Mouse (Mus musculus) stomach, embryonic 15.5 days (tissue): ENCODE measurements around the gene Paqr7. TPM values are rescaled to one million over a fixed set of nuclear protein-coding genes. Genes with fewer than 3 reads are reported as not detected.

Experiments
- microRNA-seq: library from miRNA; unstranded; fragments of <30 nt; microRNA quantifications from one replicate; pipeline ENCODE4, GENCODE M21; 2016
- polyA plus RNA-seq: library from polyadenylated mRNA; unstranded; fragments of >200 nt; fragmentation: Nextera tagmentation; extraction: Ambion mirVana; gene quantifications from 2 replicates; pipeline ENCODE4 v1.2.1, GENCODE M21; 2015

Paqr7 gene
- polyA plus RNA-seq, 1 experiment from 2014 or later, result 6.7 TPM

Small RNA genes within 50 kb of the gene (microRNA-seq; reads per million reads assigned to microRNA genes)
- 2.9 reads per million, percentile 9 among the genes with 10 or more reads in this experiment for gene Gm23634

Other genes with a start within 250 kb of the Paqr7 start
- gene Gm30191, start 249.8 kb upstream of the Paqr7 start, polyA plus RNA-seq, result not detected in 2 replicates
- gene Grrp1, start 242.6 kb upstream of the Paqr7 start, polyA plus RNA-seq, result 4.2 and 5.2 TPM in 2 replicates
- 18.9 and 20.0 TPM in 2 replicates for gene Pdik1l, start 208.8 kb upstream of the Paqr7 start, polyA plus RNA-seq
- 0.41 and 0.52 TPM in 2 replicates for gene Trim63, start 181.6 kb upstream of the Paqr7 start, polyA plus RNA-seq
- 0.75 and 0.86 TPM in 2 replicates for gene Slc30a2, start 153.5 kb upstream of the Paqr7 start, polyA plus RNA-seq
- gene Extl1, start 112.8 kb upstream of the Paqr7 start, polyA plus RNA-seq, result 1.0 and 1.1 TPM in 2 replicates
- 17.8 and 20.9 TPM in 2 replicates for gene Pafah2, start 100.4 kb upstream of the Paqr7 start, polyA plus RNA-seq
- gene Stmn1, start 28.4 kb upstream of the Paqr7 start, polyA plus RNA-seq, result 1,192 and 1,334 TPM in 2 replicates
- gene Aunip, start 14.3 kb downstream of the Paqr7 start, polyA plus RNA-seq, result 12.7 and 14.0 TPM in 2 replicates
- 92.1 and 101 TPM in 2 replicates for gene Mtfr1l, start 38.7 kb downstream of the Paqr7 start, polyA plus RNA-seq
- gene Selenon, start 55.5 kb downstream of the Paqr7 start, polyA plus RNA-seq, result 33.0 and 37.8 TPM in 2 replicates
- 2.5 and 3.1 TPM in 2 replicates for gene Man1c1, start 207.6 kb downstream of the Paqr7 start, polyA plus RNA-seq